Mouse (Mus musculus): ENCODE measurements around the gene Mucl3. TPM values are rescaled to one million over a fixed set of nuclear protein-coding genes. Genes with fewer than 3 reads are reported as not detected.

Mucl3 gene
- polyA plus RNA-seq, 1 experiment, result not detected

DNA sequence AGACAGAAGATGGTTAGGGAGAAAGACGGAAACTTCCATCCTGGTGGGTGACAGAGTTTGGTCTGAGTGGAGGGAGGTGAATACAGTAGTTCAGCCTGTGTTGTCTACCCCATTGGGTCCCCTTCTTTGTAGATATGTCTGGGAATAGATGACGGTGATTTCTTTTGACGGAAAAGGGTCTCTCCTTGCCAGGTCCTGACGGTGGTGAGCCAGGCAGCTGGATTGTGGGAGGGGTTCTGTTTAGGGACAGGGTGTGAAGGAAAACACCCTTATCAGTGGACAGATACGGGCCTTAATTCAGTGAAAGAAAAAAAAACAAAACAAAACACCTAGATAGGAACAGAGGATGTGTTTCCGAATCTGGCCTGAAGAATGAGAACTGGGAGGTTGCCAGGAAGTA, 4.1 kb downstream of the Mucl3 start:
- H3K4me3 ChIP-seq (replicated peaks), result no peak overlapping the region
- H3K4me1 ChIP-seq (ENCODE audit: control insufficient read depth), result peaks cover 3% of the 10 kb centered on the region
- no peak for TF ChIP-seq TAL1 (IDR thresholded peaks at IDR 0.05; ENCODE audit: low read length)
- TF ChIP-seq GATA1 (IDR thresholded peaks at IDR 0.05; ENCODE audit: low read length), result no peak
- H3K9me3 ChIP-seq (ENCODE audit: control insufficient read depth, low read length), result no peaks in the 10 kb centered on the region
- H3K36me3 ChIP-seq (ENCODE audit: control insufficient read depth), result no peaks in the 10 kb centered on the region
- peaks cover 20% of the 10 kb centered on the region for H3K27me3 ChIP-seq (ENCODE audit: control insufficient read depth)

DNA sequence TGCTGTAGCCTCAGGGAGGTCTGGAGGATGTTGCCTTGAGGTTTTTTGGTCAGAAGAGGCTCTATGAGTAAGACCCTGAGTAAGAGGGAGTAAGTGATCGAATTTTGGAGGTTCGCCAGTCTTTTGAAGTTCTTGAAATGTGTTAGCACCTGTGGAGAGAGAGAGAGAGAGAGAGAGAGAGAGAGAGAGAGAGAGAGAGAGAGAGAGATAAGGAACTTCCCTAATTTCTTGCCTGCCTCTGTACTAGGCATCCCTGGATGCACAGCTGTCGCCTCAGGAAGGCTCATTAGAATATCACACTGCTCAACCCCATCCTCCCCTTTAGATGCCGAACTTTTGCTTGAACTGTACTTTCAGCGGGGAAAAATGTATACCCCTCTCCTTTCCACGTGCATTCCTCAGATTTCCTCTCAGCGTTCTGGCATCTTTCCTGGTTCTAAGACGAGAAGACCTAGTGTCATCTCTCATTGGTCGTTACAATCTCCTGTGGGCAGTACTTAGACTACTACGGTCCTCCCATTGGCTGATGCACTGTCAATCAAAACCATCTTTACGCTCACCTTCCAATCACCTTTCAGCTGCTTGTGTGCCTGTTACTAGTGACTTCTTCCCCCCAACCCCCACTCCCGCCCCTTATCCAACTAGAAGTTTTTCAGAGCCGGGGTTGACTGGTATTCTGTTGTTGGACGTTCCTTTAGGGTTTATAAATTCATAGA, 4.9 kb downstream of the Mucl3 start:
- Histone ChIP-seq H3K4me3 (replicated peaks) (no peak overlapping the region), H3K4me1 (ENCODE audit: control insufficient read depth) (peaks cover 3% of the 10 kb centered on the region), H3K36me3 (ENCODE audit: control insufficient read depth) (no peaks in the 10 kb centered on the region), H3K9me3 (ENCODE audit: control insufficient read depth, low read length) (no peaks in the 10 kb centered on the region), H3K27me3 (ENCODE audit: control insufficient read depth) (peaks cover 15% of the 10 kb centered on the region)
- TF ChIP-seq TAL1 (IDR thresholded peaks at IDR 0.05; ENCODE audit: low read length), result no peak
- TF ChIP-seq GATA1 (IDR thresholded peaks at IDR 0.05; ENCODE audit: low read length), result no peak

DNA sequence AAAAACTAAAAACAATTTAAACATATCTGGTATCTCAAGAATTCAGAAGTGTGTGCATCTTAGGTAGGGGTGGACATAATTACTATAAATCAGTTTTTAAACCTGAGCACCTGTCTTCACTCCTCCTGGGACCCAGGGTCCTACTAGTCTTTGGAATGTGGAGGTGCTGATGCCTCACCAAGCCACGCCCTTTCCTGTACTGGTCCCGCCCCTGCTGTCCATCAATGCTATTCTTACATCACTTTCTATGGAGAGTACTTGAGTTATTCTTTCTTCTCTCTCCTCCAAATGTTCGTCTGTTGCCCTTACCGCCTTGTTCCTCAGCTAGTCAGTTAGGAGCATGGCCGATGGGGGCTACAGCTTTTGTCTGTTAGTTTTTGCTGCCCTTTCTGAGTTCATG, 7.1 kb downstream of the Mucl3 start:
- peaks cover 3% of the 10 kb centered on the region for H3K4me1 ChIP-seq (ENCODE audit: control insufficient read depth)
- no peaks in the 10 kb centered on the region for H3K36me3 ChIP-seq (ENCODE audit: control insufficient read depth)
- H3K9me3 ChIP-seq (ENCODE audit: control insufficient read depth, low read length), result no peaks in the 10 kb centered on the region
- no peak for TF ChIP-seq TAL1 (IDR thresholded peaks at IDR 0.05; ENCODE audit: low read length)
- TF ChIP-seq GATA1 (IDR thresholded peaks at IDR 0.05; ENCODE audit: low read length), result no peak
- no peak overlapping the region for H3K4me3 ChIP-seq (replicated peaks)
- peaks cover 11% of the 10 kb centered on the region for H3K27me3 ChIP-seq (ENCODE audit: control insufficient read depth)

DNA sequence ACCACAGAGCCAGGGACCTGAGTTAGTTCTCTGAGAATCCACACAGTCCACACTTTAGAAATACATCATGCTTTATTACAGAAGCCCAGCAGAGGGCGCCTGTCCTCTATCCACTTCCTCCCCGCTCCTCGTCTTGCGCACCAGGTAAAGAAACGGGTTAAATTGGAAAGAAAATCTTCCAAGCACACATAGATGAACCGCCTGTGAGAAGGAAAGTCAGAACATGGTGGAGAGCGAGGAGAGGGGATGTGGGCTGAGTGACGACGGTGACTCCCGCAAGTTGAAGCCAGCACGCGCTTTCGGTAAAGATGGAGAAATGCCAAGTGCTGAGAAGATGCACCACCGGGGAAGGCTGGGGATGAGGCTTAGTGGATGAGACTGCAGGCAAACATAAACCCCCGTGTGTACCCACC, 7.8 kb downstream of the Mucl3 start:
- H3K4me1 ChIP-seq (ENCODE audit: control insufficient read depth), result peaks cover 3% of the 10 kb centered on the region

DNA sequence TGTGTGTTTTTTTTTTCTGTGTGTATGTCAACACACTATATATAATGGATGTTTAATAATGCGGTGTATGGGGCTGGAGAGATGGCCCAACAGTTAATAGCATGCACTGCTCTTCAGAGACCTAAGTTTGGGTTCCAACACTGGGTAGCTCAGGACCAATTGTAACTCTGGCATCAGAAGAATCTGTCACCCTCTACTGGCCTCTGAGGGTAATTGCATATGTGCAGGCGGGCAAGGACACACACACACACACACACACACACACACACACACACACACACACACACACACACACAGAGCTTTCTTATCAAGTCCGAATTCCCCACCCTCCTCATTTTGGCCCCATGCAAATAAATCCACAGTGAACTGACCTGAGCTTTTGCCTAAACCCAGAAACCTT, 8.3 kb downstream of the Mucl3 start:
- no peak for TF ChIP-seq GATA1 (IDR thresholded peaks at IDR 0.05; ENCODE audit: low read length)
- no peak for TF ChIP-seq TAL1 (IDR thresholded peaks at IDR 0.05; ENCODE audit: low read length)
- Histone ChIP-seq H3K9me3 (ENCODE audit: control insufficient read depth, low read length) (no peaks in the 10 kb centered on the region), H3K4me3 (replicated peaks) (no peak overlapping the region), H3K36me3 (ENCODE audit: control insufficient read depth) (no peaks in the 10 kb centered on the region), H3K4me1 (ENCODE audit: control insufficient read depth) (peaks cover 3% of the 10 kb centered on the region), H3K27me3 (ENCODE audit: control insufficient read depth) (peaks cover 11% of the 10 kb centered on the region)

More for the DNA sequence above, 7.8 kb downstream of the Mucl3 start:
- H3K27me3 ChIP-seq (ENCODE audit: control insufficient read depth), result peaks cover 11% of the 10 kb centered on the region
- no peaks in the 10 kb centered on the region for H3K36me3 ChIP-seq (ENCODE audit: control insufficient read depth)
- no peak overlapping the region for H3K4me3 ChIP-seq (replicated peaks)
- no peaks in the 10 kb centered on the region for H3K9me3 ChIP-seq (ENCODE audit: control insufficient read depth, low read length)
- TF ChIP-seq GATA1 (IDR thresholded peaks at IDR 0.05; ENCODE audit: low read length) (no peak), TAL1 (IDR thresholded peaks at IDR 0.05; ENCODE audit: low read length) (no peak)

DNA sequence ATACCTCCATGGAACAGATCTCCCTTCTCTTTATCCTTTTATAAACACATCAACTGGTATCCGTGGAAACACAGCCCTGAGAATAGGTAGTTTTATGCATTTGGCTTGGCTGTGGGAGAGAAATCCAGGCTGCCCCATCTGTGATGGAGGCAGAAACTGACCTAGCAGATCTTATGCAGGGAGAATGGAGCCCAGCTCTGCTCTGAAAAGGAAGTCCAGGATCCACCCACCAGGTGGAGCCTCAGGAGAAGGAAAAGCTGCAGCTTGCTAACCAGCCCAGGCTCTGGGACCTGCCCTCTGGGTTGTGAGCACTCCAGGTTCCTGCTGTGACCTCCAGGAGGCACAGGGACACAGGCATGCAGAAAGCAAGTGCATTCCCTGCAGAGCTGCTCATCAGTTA, 9.5 kb downstream of the Mucl3 start:
- no peak for TF ChIP-seq TAL1 (IDR thresholded peaks at IDR 0.05; ENCODE audit: low read length)
- TF ChIP-seq GATA1 (IDR thresholded peaks at IDR 0.05; ENCODE audit: low read length), result no peak
- Histone ChIP-seq H3K9me3 (ENCODE audit: control insufficient read depth, low read length) (no peaks in the 10 kb centered on the region), H3K4me3 (replicated peaks) (no peak overlapping the region), H3K4me1 (ENCODE audit: control insufficient read depth) (peaks cover 3% of the 10 kb centered on the region), H3K36me3 (ENCODE audit: control insufficient read depth) (no peaks in the 10 kb centered on the region), H3K27me3 (ENCODE audit: control insufficient read depth) (peaks cover 11% of the 10 kb centered on the region)

GRCm38 (mm10) chr17:35626537-35626936, 17.0 kb downstream of the Mucl3 start, which contains the start of gene Gm9573:
Gene Gm9573 (minus strand): TSS chr17:35626637.
- H3K9me3 ChIP-seq (ENCODE audit: control insufficient read depth, low read length), result peaks cover 7% of the 10 kb centered on the region
- TF ChIP-seq GATA1 (IDR thresholded peaks at IDR 0.05; ENCODE audit: low read length) (no peak), TAL1 (IDR thresholded peaks at IDR 0.05; ENCODE audit: low read length) (no peak)
- H3K27me3 ChIP-seq (ENCODE audit: control insufficient read depth), result no peaks in the 10 kb centered on the region
- H3K36me3 ChIP-seq (ENCODE audit: control insufficient read depth), result no peaks in the 10 kb centered on the region
- H3K4me3 ChIP-seq (replicated peaks), result no peak within 1 kb of the TSS
- H3K4me1 ChIP-seq (ENCODE audit: control insufficient read depth), result no peaks in the 10 kb centered on the region

DNA sequence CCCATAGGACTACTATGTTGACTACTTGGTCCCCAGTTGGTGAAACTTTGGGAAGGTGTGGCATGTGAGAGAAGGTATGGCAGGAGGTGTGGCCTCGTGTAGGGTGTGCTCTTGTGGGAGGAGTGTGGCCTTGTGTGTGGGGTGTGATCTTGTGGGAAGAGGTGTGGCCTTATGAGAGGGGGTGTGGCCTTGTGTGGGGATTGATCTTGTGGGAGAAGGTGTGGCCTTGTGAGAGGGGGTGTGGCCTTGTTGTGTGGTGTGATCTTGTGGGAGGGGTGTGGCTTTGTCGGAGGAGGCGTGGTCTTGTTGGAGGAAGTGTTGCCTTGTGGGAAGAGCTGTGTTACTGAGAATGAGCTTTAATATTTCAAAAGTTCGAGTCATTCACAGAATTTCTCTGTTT, 26.4 kb downstream of the Mucl3 start:
- TF ChIP-seq GATA1 (IDR thresholded peaks at IDR 0.05; ENCODE audit: low read length) (no peak), TAL1 (IDR thresholded peaks at IDR 0.05; ENCODE audit: low read length) (no peak)
- Histone ChIP-seq H3K27me3 (ENCODE audit: control insufficient read depth) (no peaks in the 10 kb centered on the region; the same call in 1 of the 2 replicates), H3K4me1 (ENCODE audit: control insufficient read depth) (no peaks in the 10 kb centered on the region), H3K4me3 (replicated peaks) (no peak overlapping the region), H3K9me3 (ENCODE audit: control insufficient read depth, low read length) (peaks cover 22% of the 10 kb centered on the region), H3K36me3 (ENCODE audit: control insufficient read depth) (no peaks in the 10 kb centered on the region)

- Histone ChIP-seq H3K36me3 (ENCODE audit: control insufficient read depth) (no peaks in the 10 kb centered on the region), H3K4me1 (ENCODE audit: control insufficient read depth) (no peaks in the 10 kb centered on the region), H3K9me3 (ENCODE audit: control insufficient read depth, low read length) (peaks cover 5% of the 10 kb centered on the region), H3K27me3 (ENCODE audit: control insufficient read depth) (no peaks in the 10 kb centered on the region; the same call in 1 of the 2 replicates), H3K4me3 (replicated peaks) (no peak overlapping the region)
- TF ChIP-seq GATA1 (IDR thresholded peaks at IDR 0.05; ENCODE audit: low read length) (no peak), TAL1 (IDR thresholded peaks at IDR 0.05; ENCODE audit: low read length) (no peak)
These were observed 41.6 kb downstream of the Mucl3 start for GRCm38 (mm10) chr17:35601736-35602354.
